Mouse (Mus musculus) urinary bladder, postnatal 4 days (tissue): ENCODE measurements around the gene Josd1.

Experiments used
- DNase-seq, 2 experiments: peaks; one replicate each; pipeline ENCODE4 v3.0.0; 2021 to 2022; ENCODE audit warnings: low spot score in 2 of 2

Gene Josd1

DNA sequence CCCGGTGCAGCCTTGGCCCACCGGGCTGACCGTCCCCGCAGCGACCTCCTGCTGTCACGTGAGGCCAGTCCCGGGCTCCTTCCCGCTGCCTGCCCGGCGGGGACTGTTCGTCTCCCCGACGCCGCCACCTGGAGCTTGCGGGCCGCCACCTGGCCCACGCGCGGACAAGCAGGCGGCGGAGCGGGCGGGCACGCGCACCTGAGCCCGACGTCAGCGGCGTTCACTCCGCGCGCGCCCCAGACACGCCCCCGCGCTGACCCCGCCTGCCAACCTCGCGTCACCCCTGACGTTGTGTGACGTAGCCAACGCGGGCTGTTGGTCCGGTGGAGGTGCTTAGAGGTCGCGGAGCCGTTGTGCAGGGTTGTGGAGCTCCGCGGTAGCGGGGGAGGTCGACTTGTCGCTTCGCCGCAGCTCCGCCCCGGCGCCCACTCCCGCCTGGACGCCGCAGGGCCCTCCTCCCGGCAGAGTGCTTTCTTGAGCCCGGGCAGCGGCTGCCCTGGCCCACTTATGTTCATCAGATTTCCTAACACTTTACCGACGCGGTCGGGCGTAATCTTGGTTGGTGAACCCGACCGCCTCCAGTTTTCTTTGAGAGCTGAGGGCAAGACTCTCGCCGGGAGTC is at the start of gene Josd1:
Josd1 (minus strand) TSS at position 274 of the 622 bp plus-strand sequence.
- DNase-seq = peak; percentile 93 to 96

DNA sequence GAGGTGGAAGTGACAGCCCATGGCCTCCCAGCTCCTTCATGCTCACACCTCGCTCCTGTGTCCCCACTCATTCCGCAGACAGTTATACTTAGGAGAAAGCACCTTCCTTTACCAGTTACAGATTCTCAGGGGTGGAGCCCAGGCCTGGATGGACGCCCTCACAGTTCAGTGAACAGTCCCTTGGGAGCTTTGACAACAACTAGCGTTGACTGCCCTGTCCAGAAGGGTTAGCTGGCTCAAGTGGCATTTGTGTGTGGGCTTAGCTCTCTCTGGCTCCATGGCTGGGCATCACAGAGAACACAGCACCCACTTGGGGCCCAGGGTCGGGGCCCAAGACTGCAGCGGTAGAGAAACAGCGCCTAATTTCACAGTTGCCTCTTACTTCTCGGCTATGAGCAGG is 46.6 kb upstream of the Josd1 start:
- no peak for DNase-seq

DNA sequence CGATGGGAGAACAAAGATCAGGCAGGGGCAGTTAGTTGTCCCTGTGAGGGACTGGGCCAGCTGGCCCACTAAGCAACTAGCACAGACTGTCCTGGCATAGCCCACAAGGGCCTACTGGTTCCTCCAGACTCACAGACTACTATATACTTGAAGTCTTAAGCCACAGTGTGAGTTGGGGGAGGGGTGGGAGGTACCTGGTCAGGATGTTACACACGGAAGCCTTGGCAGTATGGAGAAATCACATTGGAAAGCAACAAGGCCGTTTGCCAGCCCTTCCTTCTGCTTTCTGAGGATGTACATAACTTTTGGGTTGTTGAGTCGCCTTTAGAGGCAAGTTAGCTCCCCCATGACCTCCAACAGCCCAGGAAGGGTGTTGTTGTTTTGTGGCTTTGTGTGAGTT is 45.9 kb upstream of the Josd1 start:
- DNase-seq = no peak

DNA sequence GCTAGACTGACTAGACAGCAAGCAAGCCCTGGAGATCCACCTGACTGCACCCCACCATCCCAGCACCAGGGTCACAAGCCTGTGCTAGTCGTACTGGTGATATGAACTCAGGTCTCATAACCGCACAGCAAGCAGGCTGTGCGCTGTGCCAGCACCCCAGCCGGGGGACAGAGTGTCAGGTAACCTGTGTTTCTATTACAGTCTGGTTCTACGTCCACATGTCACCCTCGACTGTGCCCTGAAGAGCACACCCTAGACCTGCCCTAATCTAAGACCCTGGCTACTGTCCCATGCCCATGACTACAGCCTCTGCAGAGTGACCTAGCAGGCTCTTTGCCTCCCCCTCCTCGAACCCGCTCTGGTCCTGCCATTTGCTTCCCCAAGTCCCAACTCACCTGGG is 45.5 kb upstream of the Josd1 start:
- no peak for DNase-seq

DNA sequence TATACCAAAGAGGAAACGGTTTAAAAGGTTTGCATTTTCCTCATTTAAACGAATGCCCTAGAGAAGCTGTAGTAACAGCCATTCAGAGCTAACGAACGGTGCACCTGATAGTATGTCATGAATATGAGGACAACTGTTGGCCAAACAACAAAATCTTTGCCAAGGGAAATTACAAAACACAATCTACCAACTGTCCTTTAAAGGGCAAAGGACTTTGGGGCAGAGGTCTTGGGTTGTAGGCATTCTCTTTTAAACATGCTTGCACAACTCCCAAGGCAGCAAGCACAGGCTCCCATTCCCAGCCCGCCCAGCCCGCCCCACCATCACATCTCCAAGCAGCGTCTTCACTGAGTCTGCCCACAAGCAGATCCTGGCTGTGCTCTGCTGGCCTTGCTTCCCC is 43.8 kb upstream of the Josd1 start:
- no peak for DNase-seq

DNA sequence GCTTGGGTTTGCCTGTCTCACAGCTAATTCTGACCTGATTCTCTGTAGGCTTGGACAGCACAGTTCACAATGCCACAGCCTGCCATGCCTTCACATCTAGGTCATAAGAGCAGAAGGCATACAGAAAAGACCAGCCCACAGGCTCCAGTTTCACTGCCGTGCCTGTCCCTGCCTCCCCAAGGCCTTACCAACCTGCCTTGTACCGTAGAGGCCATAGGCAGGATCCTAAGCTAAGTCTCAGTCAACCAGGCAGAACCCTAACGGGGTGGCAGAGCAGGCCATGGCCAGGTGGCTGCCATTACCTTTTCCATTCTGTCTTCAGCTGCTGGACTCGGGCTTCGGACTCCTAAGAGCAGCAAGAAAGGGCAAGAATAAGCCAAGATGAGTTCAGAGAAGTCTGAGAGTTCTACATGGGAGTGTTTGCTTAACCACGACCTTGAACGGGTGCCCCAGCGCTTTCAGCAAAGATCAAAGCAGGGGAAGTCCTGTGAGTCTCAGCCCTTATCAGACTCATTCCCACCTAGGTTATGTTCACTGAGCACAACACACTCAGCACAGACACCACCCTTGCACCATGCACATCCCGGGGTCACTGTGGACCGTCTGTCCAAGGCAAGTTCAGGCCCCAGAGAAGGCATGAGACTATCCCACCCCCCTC is 41.1 kb upstream of the Josd1 start:
- no peak for DNase-seq

DNA sequence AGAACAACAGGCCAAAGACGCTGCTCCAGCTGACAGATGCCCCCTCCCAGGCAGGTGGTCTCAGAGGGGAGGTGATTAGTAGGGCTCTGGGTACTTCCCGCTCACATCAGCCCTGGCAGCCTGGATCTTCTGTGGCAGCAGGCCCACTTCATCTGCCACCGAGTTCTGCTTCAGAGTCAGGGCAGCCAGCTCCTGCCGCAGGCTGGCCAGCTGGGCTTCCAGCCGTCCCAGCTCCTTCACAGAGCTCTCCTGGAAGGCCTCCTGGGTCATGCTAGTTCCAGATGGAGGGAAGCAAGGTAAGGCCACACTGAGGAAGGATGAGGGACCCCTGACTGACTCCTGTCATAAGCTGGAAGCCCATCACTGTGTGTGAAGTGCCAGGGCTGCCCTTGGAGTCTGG is 40.6 kb upstream of the Josd1 start:
- DNase-seq = no peak

DNA sequence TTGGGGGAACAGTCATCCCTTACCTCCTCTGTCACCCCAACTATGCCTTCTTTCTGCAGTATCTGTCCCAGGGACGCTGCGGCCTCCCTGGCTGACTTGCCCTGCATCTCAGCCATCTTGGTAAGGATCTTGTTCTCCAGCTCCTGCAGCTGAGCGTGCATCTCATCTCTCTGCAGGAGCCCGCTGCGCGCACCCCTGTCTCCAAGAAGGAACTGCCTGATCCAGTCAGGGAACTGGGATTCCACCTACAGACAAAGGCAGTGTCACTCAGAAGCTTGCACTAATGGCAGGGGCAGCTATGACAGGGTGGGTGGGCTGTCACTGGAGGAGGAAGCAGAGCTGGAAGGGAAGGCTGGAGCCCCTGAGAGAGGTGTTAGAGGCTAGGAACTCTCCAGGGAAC is 40.1 kb upstream of the Josd1 start:
- DNase-seq = no peak

DNA sequence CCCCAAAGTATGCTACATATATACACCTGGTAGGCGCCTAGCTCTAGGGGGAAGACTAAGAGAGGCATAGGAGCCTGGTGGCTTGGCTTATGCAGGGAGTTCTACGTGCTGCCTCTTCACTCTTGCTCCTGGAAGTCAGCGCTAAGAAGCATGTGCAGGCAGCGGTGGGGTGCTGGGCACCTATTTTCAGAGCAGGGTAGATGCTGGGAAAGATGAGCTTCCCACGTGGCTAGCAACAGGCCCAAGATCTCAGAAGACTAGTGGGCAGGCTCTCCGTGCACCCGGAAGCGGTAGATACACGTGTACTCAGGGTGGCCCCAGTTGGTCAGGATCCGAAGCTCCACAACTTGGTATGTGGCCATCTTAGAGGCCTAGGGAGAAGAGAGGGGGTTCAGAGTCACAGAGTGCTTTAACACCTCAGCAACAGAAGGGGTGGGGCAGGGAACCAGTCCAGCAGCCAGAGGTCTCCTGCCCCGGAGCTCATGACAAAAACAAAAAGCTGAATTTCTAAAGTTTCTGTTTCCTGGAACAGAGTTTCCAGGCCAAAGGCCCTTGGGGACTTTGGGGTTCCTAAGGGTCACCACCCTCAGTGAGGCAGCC is 37.6 kb upstream of the Josd1 start:
- DNase-seq = no peak

DNA sequence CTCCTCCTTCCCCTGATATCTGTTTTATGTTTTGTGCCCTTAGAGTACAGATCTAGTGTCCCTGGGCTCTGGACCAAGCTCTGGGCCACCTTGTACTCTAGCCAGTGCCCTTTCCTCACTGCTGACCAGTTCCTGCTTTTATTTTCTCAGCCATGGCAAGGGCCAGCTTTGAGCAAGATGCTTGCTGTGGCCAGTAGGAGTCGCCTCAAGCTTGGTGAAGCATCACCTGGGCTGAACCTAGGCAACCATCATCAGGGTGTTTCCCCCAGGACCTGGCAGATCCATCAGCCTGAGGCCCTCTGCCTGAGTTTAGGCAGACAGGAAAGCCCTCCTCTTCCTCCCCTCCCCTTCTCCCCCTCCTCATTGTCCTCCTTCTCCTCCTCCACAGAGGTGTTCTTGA is 35.7 kb upstream of the Josd1 start:
- DNase-seq = no peak

DNA sequence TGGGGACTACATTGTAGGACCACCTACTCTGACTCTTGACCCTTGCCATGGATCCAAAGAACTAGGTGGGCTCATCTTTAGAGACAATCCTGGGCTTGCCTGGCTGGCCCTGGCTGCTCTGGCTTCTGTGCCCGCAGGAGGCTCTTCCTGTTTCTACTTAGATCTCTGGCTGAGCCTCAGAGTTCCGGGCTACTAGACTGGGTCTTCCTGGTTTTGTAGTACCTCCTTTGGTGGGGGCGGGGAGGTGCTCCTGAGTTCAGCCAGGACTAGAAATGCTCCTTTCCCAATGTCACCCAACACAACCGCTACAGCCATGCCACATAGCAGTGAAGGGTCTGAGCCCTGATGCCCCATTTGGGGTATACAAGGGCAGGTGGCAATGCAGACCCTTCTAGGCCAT is 33.1 kb upstream of the Josd1 start:
- DNase-seq = no peak

DNA sequence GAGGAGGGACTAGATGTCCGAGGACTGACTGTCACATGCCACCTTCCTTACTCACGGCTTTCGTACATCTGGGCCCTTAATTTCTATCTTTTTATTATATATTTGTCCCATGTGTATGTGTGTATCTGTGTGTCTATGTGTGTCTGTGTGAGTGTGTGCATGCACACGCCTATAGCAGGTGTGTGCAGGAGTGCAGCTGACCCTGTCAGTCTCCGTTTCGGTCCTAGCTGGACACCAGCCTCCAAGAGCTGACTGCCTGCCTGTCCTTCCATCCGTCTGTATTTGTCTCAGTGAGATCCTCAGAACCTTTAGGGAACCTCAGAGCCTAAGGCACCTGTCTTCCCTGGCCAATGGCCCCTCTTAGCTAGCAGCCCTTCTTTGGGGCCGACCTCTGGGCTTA is 32.5 kb upstream of the Josd1 start:
- no peak for DNase-seq

DNA sequence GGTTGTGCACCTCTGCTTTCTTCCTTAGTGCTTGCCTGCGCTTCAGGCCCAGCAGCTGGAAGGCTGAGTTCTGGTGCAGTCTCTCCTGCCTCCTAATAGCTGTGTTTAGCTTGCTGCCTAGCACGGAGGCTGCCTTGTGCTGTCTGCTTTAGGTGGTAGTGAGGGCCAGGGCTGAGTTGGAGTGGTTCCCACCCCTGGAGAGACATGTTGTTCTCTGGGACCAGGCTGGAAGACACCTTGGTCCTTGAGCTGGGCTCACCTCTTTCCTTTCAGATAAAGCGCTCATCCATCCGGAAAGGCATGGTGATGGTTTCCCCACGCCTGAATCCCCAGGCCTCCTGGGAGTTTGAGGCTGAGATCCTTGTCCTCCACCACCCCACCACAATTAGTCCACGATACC is 29.0 kb upstream of the Josd1 start:
- DNase-seq = no peak

DNA sequence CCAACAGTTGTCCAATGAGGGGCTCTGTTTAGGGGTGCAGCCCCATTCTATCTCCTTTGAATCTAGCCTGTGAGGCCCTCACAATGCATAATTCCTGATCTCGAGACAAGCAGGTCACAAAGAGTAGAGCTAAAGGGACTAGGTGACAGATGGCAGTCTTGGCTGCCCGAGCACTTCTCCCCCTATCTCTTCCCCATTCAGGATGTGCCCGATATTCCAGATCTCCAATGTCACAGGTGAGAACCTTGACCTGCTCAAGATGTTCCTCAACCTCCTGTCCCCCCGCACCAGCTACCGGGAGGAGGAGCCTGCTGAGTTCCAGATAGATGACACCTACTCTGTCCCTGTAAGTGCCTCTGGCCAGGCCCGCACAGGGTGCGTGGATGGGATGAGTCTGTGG is 27.9 kb upstream of the Josd1 start:
- no peak for DNase-seq

DNA sequence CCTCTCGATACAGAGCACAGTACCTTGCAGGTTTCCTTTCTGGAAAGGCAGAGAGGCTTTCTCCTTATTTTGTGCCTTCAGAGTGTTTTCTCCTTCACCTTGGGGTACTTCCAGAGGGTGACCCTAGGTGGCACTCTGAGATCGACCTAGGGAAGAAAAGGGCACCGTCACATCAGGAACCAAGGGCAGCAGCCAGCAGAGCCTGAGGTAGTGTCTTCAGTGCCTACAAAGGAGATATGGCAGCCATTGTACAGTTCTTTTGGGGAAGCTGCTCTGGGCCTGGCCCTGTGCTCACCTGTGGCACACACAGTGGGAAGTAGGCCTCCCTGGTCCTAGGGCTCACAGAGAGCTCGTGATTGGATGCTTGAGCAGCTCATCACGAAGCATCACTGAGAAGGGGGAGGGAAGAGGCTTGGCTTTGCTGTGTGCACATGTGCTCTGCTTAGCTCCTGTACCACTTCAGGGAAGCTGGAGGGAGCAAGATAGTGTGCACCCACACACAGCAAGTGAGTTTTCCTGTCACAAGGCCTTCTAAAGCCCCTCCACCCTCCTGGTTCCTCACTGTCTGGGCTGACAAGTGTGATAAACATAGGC is 20.6 kb upstream of the Josd1 start:
- no peak for DNase-seq

DNA sequence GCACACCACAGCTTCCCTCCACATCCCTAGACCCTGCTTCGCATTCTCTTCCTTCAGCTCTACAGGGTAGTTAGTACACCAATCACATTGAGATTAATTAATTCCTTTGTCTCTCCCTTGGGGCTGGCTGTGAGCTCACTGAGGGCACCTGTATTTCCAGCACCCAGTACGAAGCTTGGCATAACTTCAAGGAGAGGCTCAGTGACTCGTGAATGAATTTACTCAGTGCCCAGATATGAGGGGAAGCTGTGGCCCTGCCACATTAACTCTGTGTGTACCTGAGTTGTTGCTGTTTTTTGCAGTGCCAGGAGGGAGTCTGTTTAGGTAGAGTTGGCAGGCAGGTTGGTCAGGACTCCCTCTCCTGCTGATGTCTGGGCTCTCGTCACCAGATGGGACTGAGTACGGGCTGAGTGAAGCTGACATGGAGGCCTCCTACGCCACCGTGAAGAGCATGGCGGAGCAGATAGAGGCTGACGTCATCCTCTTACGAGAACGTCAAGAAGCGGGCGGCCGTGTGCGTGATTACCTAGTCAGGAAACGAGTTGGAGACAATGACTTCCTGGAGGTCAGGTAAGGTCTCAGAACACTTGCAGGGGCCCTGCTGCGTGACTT is 19.0 kb upstream of the Josd1 start:
- no peak for DNase-seq

DNA sequence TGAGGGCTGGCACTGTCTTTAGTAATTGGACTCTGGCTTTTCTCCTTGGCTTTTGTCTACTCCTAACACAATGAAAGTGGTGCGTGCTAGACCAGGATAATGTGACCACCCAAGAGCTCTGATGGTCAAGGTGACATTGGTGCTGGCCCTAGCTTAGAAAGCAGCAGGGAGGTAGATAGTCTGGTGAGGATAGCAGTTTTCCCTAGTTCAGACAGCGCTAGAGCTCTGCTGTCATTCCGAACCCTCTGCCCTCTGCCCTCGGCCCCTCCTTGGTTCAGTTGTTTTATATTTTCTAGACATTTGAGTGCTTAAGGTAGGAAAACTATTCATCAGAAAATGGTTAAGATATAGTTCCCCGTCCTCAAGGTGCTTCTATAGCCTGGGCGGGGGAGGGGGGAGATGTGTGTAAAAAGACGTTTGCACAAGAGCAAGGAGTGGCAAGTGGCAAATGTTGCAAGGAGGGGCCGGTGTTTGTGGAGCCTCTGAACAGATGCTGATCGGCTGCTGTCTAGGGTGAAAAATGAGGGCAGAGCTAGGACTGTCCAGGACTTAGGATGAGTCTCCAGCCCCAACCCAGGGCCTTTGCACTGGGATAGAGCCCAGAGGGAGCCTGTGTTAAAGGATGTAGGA is 10.0 kb upstream of the Josd1 start:
- no peak for DNase-seq

DNA sequence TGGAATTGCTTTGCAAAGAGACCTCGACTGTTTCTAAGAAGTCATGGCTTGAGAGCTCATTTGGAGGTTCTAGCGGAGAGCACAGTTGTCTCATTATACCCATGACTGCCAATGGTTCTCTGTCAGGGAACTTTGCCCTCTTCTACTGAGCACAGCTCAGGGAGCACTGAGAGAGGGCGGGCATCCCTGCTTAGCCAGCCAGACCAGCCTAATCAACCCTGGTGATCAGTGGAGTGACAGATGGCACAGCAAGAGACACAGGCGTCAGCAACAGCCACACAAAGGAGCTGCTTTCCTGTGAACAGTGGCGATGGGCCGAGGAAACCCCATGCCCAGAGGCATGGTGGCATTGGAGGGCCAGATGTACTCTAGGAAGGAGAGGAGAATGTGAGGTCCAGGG is 9.3 kb upstream of the Josd1 start:
- DNase-seq = no peak

DNA sequence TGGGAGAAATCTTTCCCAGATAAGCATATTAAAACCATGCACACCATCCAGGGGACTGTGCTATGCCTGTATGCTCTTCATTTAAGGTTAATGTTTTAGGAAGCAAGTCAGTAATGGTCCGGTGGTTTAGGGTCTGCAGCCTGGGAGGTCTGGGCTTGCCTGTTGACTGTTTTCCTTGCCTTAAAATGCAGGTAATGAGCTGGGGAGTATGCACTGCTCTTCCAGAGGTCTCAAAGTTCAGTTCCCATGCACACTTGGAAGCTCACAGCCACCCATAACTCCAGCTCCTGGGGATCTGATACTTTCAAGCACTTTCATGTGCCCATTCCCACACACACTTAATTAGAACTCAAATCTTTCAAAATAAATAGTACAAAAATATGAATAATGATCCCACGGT is 8.8 kb upstream of the Josd1 start:
- no peak for DNase-seq

DNA sequence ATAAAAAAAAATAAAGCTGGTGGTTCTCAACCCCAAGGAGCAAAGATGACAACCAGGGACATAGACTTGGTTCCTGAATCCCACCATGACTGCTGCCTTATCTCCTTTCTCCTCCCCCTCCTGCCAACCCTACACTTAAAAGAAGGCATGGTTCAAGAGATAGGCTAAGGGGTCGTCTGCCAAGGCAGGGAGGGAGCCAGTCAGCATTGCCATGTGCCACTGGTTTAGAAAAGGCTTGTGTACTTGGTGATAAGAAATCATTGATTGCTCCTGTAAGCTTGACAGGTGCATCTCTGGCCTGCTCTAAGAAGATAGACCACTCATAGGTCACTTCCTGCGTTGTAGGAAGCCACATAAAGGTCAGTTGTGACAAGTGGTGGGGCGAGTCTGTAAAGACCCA is 7.8 kb upstream of the Josd1 start:
- DNase-seq = no peak

DNA sequence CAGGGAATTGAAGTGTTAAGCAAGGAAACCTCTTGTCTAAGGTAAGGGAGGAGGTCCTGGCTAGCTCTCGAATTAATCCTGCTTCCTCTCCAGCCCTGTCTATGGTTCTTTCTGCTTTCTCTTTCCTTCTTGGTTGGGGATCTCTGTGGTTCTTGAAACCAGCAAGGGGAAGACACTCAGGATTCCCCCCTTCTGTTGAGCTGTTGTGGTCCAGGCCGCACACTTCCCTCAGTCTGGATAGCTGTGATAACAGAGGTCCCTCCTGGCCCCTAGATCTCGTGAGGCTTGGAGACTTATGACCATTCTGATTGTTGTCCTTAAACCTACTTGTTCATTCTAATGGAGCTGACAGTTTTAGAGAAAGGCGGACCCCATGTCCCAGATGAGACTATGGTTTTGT is 6.8 kb upstream of the Josd1 start:
- no peak for DNase-seq

DNA sequence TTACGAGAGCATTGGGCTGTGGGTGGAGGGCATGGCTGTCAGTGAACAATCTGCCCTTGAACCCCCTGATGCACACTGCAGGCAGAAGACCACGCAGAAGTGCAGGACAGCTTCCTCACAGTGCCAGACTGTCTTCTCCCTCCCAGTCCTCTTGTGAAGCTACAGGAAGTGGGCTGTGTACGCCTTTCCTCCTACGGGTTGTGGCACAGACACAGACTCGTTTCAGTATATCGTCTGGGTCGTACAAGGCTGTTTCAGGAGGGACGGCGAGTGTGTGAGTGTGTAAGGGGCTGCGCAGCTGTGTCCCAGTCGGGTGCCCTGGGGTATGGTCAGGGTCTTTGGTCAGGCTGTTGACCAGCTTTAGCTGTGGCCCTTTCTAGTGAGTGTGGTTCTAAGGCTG is 6.0 kb upstream of the Josd1 start:
- no peak for DNase-seq
